Mouse (Mus musculus) kidney, postnatal 25 days (tissue): Measurements from ENCODE around the gene Cotl1.
A peak's percentile ranks its signal among the peaks of the same experiment; 100 is the strongest.

ENCODE experiments used
- DNase-seq, 2 experiments: peaks; one replicate each; pipeline ENCODE4 v3.0.0; 2021; ENCODE audit warnings: mixed read lengths in 2 of 2

Cotl1 gene

DNA sequence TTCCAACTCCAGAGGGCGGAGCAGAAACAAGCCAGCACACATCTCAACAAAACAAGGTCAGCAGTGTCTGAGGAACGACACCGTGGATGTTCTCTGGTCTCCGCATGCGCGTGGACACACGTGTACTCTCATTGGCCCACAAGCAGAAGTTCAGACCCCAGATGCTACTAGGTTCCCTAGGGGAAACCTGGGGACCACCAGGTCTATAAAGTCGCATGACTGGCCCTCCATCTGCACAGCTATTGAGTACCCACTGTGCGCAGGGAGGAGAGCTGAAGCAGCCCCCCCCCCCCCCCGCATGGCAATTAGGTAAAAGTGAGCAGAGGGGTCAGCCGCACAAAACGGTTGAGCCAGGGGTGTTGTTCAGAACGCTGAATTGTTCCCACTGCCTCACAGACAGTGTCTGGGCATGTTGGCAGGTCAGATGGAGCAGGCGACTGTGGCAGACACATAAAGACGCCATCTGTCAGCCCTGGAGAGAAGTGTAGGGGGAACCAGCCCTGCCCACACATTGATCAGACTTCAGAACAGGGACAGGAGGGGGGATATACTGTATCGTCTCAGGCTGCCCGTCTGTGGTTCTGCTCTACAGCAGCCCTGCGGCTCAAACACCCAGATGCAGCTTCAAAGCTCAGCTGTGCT, 54.5 kb downstream of the Cotl1 start:
- DNase-seq = no peak

- DNase-seq = no peak
These were observed 55.7 kb downstream of the Cotl1 start for GRCm38 (mm10) chr8:119784676-119785075.

DNA sequence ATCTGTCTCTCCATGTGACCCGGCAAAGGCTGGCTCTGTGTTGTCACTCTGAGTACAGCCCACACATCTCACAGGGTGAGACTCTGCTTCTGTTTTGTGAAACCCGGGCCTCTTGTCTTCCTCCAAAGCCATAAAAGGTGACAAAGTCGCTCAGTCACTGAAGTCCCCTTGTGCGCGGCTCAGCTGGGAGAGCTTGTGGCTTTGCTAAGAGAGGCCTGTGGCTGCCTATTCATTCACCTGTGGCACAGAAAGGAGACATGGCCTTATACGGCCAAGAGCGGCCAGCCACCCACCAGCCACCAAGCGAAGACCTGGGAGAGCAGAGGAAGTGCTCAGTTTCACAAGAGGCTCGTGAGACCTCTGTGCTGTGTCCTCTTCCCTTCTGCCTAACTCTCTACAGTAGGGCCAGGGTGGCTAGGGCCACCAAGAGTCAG, 56.2 kb downstream of the Cotl1 start:
- no peak for DNase-seq

GRCm38 (mm10) chr8:119783579-119783978, 56.8 kb downstream of the Cotl1 start:
- DNase-seq = no peak

GRCm38 (mm10) chr8:119782715-119783114, 57.6 kb downstream of the Cotl1 start:
- DNase-seq = peak; percentile 83 to 85

- peak in 1 of 2 experiments; percentile 21 for DNase-seq
These were observed 59.1 kb downstream of the Cotl1 start for GRCm38 (mm10) chr8:119781086-119781840.

DNA sequence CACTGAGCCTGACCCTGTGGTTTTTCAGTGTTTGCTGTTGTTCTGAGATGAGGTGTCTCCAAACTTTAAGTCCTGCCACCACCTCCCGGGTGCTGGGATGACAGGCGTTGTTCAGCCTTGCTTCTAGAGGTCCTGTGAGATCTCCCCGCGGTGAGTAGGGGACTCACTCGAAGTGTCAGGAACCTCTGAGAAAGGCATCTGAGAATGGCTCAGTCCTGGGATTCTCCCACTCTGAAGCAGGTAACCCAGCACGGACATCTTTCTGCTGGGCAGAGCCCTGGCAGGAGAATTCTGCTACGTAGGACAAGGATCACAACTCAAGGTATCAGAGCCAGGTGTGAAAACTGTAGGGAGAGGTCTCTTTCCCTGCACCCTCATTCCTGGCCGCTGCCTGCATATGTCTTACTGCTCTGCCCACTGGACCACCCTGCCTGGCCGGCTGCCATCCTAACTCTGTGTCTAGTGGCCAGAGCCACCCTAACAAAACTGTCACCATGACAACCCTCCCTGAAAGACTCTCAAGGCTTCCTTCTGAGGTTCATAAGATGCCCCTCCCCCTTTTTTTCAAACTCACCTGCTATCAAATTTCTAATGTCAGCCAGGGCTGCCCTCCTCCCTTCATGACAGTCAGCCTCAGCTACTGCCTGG, 59.8 kb downstream of the Cotl1 start:
- no peak for DNase-seq

GRCm38 (mm10) chr8:119779013-119779737, 61.2 kb downstream of the Cotl1 start:
- peak; percentile 89 to 92 for DNase-seq

DNA sequence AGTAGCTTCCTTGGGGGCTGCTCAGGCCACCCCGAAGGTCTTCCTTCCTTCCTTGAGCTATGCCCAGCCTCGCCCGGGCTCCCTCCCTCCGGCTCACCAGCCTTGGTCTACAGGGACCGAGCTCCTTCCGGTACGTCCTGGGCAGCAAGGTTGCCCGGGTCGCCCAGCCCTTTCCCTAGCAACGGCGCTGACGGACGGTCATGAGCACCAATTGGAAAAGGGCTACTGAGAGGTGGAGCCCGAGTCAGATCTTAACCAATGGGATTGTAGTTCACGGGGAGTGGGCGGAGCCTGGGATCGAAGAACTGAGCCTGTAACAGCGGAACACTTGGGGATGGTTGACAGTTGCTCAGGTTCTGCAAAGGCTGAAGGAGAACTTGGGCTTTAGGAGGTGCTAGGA, 62.1 kb downstream of the Cotl1 start, which contains the start of gene Tldc1:
Tldc1 (minus strand) TSS at position 154 of the 400 bp plus-strand sequence.
- DNase-seq = peak; percentile 100

DNA sequence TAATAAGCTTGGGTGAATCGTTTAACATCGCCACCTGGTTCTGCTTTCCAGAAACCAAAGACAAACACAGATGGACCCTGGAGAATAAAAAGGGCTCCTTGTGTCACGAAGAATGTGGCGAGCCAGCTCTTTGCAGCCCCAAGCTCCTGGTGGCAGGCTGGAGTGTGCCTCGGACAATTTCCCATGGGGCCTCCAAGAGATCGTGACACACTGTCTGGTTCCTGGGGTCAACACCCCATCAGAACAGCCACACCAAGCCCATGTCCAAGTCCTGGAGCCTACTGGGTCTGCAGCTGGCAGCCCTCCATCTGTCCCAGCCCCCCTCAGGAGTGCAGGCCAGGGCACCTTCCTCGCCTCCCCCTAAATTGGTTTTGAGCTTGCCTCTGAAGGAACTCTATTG, 62.6 kb downstream of the Cotl1 start:
- peak in 1 of 2 experiments; percentile 60 for DNase-seq

- DNase-seq = peak in 1 of 2 experiments; percentile 54
These were observed 63.6 kb downstream of the Cotl1 start for GRCm38 (mm10) chr8:119776668-119777245.

DNA sequence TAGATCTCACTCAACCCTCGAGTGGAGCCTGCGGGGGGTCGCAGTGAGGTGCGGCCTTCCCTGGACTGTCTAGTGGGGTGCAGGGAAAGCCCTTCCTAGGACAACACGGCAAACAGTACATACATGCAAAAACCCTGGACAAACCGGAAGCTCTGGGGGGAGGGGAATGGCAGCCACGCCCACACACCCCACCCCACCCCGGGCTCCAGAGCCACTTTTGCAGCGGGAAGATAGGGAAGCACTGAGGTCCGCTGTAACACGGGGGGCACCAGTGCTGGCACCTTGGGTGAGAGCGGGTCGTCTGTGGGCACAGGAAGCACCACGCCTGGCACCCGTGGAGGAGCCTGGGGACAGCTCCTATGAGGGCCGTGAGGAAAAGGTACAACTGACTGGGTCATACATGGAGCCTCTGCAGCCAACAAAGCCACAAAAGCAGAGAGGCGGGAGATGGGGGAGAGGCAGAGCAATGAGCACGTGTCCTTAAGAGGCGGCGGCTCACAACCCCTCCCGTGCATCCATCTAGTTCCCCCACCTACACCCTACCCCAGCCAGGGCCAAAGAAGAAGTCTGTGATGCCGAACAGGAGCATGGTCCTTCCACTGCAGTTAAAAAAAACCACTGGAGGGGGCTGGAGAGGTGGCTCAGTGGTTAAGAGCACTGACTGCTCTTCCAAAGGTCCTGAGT, 74.4 kb downstream of the Cotl1 start:
- no peak for DNase-seq

- DNase-seq = no peak
These were observed 75.0 kb downstream of the Cotl1 start for GRCm38 (mm10) chr8:119765311-119765710.

- no peak for DNase-seq
These were observed 77.8 kb downstream of the Cotl1 start for GRCm38 (mm10) chr8:119762226-119763220.

DNA sequence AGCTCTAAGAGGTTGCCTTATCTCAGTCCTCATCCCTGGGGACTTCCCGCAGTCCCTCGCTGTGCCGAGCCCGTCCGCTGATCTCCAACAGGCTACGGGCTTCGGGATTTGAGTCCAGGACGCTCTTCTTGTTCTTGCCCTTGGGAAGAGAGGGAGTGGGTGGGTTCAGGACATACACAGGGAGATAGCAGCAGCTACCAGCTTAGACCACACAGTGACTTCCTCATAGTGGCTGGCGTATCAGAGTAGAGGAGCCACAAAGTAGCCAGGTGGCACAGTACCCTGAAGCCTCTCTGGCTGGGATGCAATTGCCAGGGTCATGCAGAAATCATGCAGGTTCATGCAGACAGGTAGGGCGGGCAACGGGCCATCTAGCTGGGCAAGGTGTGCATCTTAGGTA, 78.7 kb downstream of the Cotl1 start:
- DNase-seq = no peak
